Mouse (Mus musculus) midbrain, embryonic 10.5 days (tissue): Measurements from ENCODE around the gene Nrxn1. TPM values are rescaled to one million over a fixed set of nuclear protein-coding genes. Genes with fewer than 3 reads are reported as not detected.

Experiments used
- DNase-seq: peaks from one replicate; pipeline ENCODE4 v3.0.0-alpha.2; 2017; ENCODE audit warnings: low spot score
- H3K27ac ChIP-seq: fragments of 300-500 bp; sonication (generic); replicated peaks from 2 replicates; pipeline ENCODE4 v1.5.1; 2016; ENCODE audit warnings: mild to moderate bottlenecking
- H3K27me3 ChIP-seq: fragments of 300-500 bp; sonication (generic); 2 replicates; pipeline ENCODE4 v1.6.1; 2016; ENCODE audit warnings: low read depth, mild to moderate bottlenecking; ENCODE audit not compliant: poor library complexity, severe bottlenecking
- H3K36me3 ChIP-seq: fragments of 300-500 bp; sonication (generic); 2 replicates; pipeline ENCODE4 v1.6.1; 2016; ENCODE audit warnings: mild to moderate bottlenecking, moderate library complexity
- H3K4me1 ChIP-seq: fragments of 300-500 bp; sonication (generic); 2 replicates; pipeline ENCODE4 v1.6.1; 2016
- H3K4me3 ChIP-seq: fragments of 300-500 bp; sonication (generic); 2 replicates; pipeline ENCODE4 v1.5.1; 2016; ENCODE audit warnings: mild to moderate bottlenecking, moderate library complexity
- H3K9me3 ChIP-seq: fragments of 300-500 bp; sonication (generic); replicated peaks from 2 replicates; pipeline ENCODE4 v1.6.1; 2016; ENCODE audit warnings: mild to moderate bottlenecking
- WGBS: fragments of 180-500 bp; shearing (Covaris S2); methylation state at CpG from one replicate; pipeline ENCODE4 v1.1.7; 2016; 5-methylcytosine and 5-hydroxymethylcytosine counted together
- polyA plus RNA-seq: library from polyadenylated mRNA; unstranded; fragments of >200 nt; fragmentation: Nextera tagmentation; extraction: Ambion mirVana; gene quantifications from 2 replicates; pipeline ENCODE4 v1.2.1, GENCODE M21; 2016

Nrxn1 gene
- polyA plus RNA-seq, 1 experiment from 2014 or later = 4.2 TPM

- no peaks in the 10 kb centered on the region for H3K4me1 ChIP-seq
- DNase-seq = no peak
- no peaks in the 10 kb centered on the region for H3K27me3 ChIP-seq
- H3K36me3 ChIP-seq = no peaks in the 10 kb centered on the region
- no peak overlapping the region for H3K4me3 ChIP-seq
- H3K9me3 ChIP-seq = no peaks in the 10 kb centered on the region
- no peak overlapping the region for H3K27ac ChIP-seq
- 93% methylated on average over 2 of the region's 2 CpGs for WGBS
Measured at GRCm38 (mm10) chr17:90662318-90662717, 430.6 kb downstream of the Nrxn1 start.

GRCm38 (mm10) chr17:90654506-90654905, 438.4 kb downstream of the Nrxn1 start:
- H3K27ac ChIP-seq = no peak overlapping the region
- no peak overlapping the region for H3K4me3 ChIP-seq
- DNase-seq = no peak
- 76% methylated on average over 1 of the region's 1 CpGs for WGBS
- no peaks in the 10 kb centered on the region for H3K9me3 ChIP-seq
- no peaks in the 10 kb centered on the region for H3K27me3 ChIP-seq
- H3K4me1 ChIP-seq = no peaks in the 10 kb centered on the region
- no peaks in the 10 kb centered on the region for H3K36me3 ChIP-seq

- H3K4me3 ChIP-seq = no peak overlapping the region
- no peaks in the 10 kb centered on the region for H3K36me3 ChIP-seq
- no peaks in the 10 kb centered on the region for H3K4me1 ChIP-seq
- no peak overlapping the region for H3K27ac ChIP-seq
- DNase-seq = no peak
- no peaks in the 10 kb centered on the region for H3K27me3 ChIP-seq
- no peaks in the 10 kb centered on the region for H3K9me3 ChIP-seq
- 92% methylated on average over 2 of the region's 2 CpGs for WGBS
Measured at GRCm38 (mm10) chr17:90653347-90653746, 439.5 kb downstream of the Nrxn1 start.

GRCm38 (mm10) chr17:90650279-90650678, 442.6 kb downstream of the Nrxn1 start:
- WGBS = 91% methylated on average over 1 of the region's 1 CpGs

GRCm38 (mm10) chr17:90638970-90639524, 453.8 kb downstream of the Nrxn1 start:
- H3K4me3 ChIP-seq = no peak overlapping the region
- no peaks in the 10 kb centered on the region for H3K9me3 ChIP-seq
- no peaks in the 10 kb centered on the region for H3K36me3 ChIP-seq
- no peaks in the 10 kb centered on the region for H3K4me1 ChIP-seq
- H3K27me3 ChIP-seq = no peaks in the 10 kb centered on the region
- H3K27ac ChIP-seq = no peak overlapping the region
- 87% methylated on average over 2 of the region's 2 CpGs for WGBS
- DNase-seq = no peak

More at GRCm38 (mm10) chr17:90650279-90650678, 442.6 kb downstream of the Nrxn1 start:
- no peaks in the 10 kb centered on the region for H3K27me3 ChIP-seq
- H3K9me3 ChIP-seq = no peaks in the 10 kb centered on the region
- no peak overlapping the region for H3K27ac ChIP-seq
- H3K4me3 ChIP-seq = no peak overlapping the region
- H3K4me1 ChIP-seq = no peaks in the 10 kb centered on the region
- DNase-seq = no peak
- no peaks in the 10 kb centered on the region for H3K36me3 ChIP-seq

GRCm38 (mm10) chr17:90638183-90638727, 454.6 kb downstream of the Nrxn1 start:
- no peaks in the 10 kb centered on the region for H3K4me1 ChIP-seq
- no peak overlapping the region for H3K27ac ChIP-seq
- 93% methylated on average over 4 of the region's 4 CpGs for WGBS
- DNase-seq = no peak
- no peaks in the 10 kb centered on the region for H3K27me3 ChIP-seq
- H3K36me3 ChIP-seq = no peaks in the 10 kb centered on the region
- no peak overlapping the region for H3K4me3 ChIP-seq
- no peaks in the 10 kb centered on the region for H3K9me3 ChIP-seq

GRCm38 (mm10) chr17:90631371-90631770, 461.5 kb downstream of the Nrxn1 start:
- WGBS = 39% methylated on average over 2 of the region's 2 CpGs
- H3K27me3 ChIP-seq = no peaks in the 10 kb centered on the region
- no peaks in the 10 kb centered on the region for H3K36me3 ChIP-seq

GRCm38 (mm10) chr17:90629851-90630250, 463.0 kb downstream of the Nrxn1 start:
- H3K27me3 ChIP-seq = no peaks in the 10 kb centered on the region
- no peak overlapping the region for H3K4me3 ChIP-seq
- 82% methylated on average over 13 of the region's 13 CpGs for WGBS
- H3K27ac ChIP-seq = no peak overlapping the region
- H3K4me1 ChIP-seq = peaks cover 3% of the 10 kb centered on the region; the same call in 1 of the 2 replicates
- no peak for DNase-seq
- H3K9me3 ChIP-seq = no peaks in the 10 kb centered on the region
- no peaks in the 10 kb centered on the region for H3K36me3 ChIP-seq

More at GRCm38 (mm10) chr17:90631371-90631770, 461.5 kb downstream of the Nrxn1 start:
- Histone ChIP-seq H3K27ac (no peak overlapping the region), H3K4me1 (no peaks in the 10 kb centered on the region), H3K9me3 (no peaks in the 10 kb centered on the region), H3K4me3 (no peak overlapping the region)
- no peak for DNase-seq

- Histone ChIP-seq H3K4me3 (no peak overlapping the region), H3K27me3 (no peaks in the 10 kb centered on the region), H3K4me1 (peaks cover 7% of the 10 kb centered on the region; the same call in 1 of the 2 replicates), H3K9me3 (no peaks in the 10 kb centered on the region), H3K36me3 (no peaks in the 10 kb centered on the region), H3K27ac (no peak overlapping the region)
- DNase-seq = no peak
- 62% methylated on average over 2 of the region's 2 CpGs for WGBS
Measured at GRCm38 (mm10) chr17:90628469-90628868, 464.4 kb downstream of the Nrxn1 start.

- Histone ChIP-seq H3K9me3 (no peaks in the 10 kb centered on the region), H3K36me3 (no peaks in the 10 kb centered on the region), H3K27me3 (no peaks in the 10 kb centered on the region), H3K4me1 (peaks cover 7% of the 10 kb centered on the region; the same call in 1 of the 2 replicates), H3K27ac (no peak overlapping the region), H3K4me3 (no peak overlapping the region)
- 84% methylated on average over 3 of the region's 3 CpGs for WGBS
- DNase-seq = no peak
Measured at GRCm38 (mm10) chr17:90628004-90628403, 464.9 kb downstream of the Nrxn1 start.

GRCm38 (mm10) chr17:90627395-90627794, 465.5 kb downstream of the Nrxn1 start:
- WGBS = 88% methylated on average over 3 of the region's 3 CpGs
- H3K4me1 ChIP-seq = peaks cover 7% of the 10 kb centered on the region; the same call in 1 of the 2 replicates
- no peak overlapping the region for H3K4me3 ChIP-seq
- H3K27ac ChIP-seq = no peak overlapping the region
- no peaks in the 10 kb centered on the region for H3K27me3 ChIP-seq
- no peaks in the 10 kb centered on the region for H3K9me3 ChIP-seq
- no peaks in the 10 kb centered on the region for H3K36me3 ChIP-seq
- DNase-seq = no peak

- Histone ChIP-seq H3K27ac (no peak overlapping the region), H3K27me3 (no peaks in the 10 kb centered on the region), H3K4me1 (peaks cover 7% of the 10 kb centered on the region; the same call in 1 of the 2 replicates), H3K36me3 (no peaks in the 10 kb centered on the region), H3K4me3 (no peak overlapping the region), H3K9me3 (no peaks in the 10 kb centered on the region)
- 26% methylated on average over 1 of the region's 1 CpGs for WGBS
- no peak for DNase-seq
Measured at GRCm38 (mm10) chr17:90624591-90625266, 468.1 kb downstream of the Nrxn1 start.

- WGBS = 82% methylated on average over 4 of the region's 4 CpGs
- DNase-seq = no peak
- H3K36me3 ChIP-seq = no peaks in the 10 kb centered on the region
Measured at GRCm38 (mm10) chr17:90621828-90622227, 471.0 kb downstream of the Nrxn1 start.

More at GRCm38 (mm10) chr17:90621828-90622227, 471.0 kb downstream of the Nrxn1 start:
- Histone ChIP-seq H3K9me3 (no peaks in the 10 kb centered on the region), H3K4me1 (peaks cover 7% of the 10 kb centered on the region; the same call in 1 of the 2 replicates), H3K4me3 (no peak overlapping the region), H3K27me3 (no peaks in the 10 kb centered on the region), H3K27ac (no peak overlapping the region)
